Mouse (Mus musculus) monocyte, adult 2 months (primary cell): ENCODE results near the gene Hdac1.

Experiments
- DNase-seq, 2 experiments: peaks; one replicate each; pipeline ENCODE4 v3.0.0; 2022; ENCODE audit warnings: low spot score in 2 of 2, low read depth in 1 of 2

Hdac1 gene

DNA sequence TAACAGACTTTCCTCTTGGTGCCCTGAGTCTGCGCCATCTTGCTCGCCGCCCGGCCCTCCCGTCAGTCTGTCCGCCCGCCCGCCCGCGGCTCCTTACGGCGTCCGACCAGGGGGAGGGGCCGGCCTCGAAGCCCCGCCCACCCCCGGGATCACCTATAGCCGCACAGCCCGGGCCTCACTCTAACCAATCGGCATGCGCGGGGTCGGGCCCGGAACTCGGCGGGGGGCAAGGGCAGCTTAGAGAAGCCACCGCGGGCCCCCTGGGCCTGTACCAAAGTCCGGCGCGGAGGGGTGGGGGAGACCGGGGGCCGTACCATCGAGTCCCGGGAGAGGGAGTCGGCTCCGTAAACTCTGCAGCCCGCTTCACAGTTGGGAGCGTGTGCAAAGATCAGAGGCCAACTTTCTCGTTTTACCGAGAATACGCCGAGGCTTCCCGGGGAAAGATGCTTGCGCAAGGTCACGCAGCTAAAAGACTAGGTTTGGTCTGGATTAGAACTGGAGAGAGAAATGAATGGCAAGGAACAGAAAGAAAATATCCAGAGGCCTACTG, at the start of gene Hdac1:
TSS of gene Hdac1 (minus strand) at position 122 of the 550 bp plus-strand sequence.
- peak; percentile 89 to 91 for DNase-seq

GRCm38 (mm10) chr4:129588865-129589264, 46.4 kb upstream of the Hdac1 start:
- no peak for DNase-seq

- DNase-seq, result no peak
Measured at GRCm38 (mm10) chr4:129586943-129587342, 44.4 kb upstream of the Hdac1 start.

- DNase-seq, result no peak
Measured at GRCm38 (mm10) chr4:129585773-129586172, 43.3 kb upstream of the Hdac1 start.

DNA sequence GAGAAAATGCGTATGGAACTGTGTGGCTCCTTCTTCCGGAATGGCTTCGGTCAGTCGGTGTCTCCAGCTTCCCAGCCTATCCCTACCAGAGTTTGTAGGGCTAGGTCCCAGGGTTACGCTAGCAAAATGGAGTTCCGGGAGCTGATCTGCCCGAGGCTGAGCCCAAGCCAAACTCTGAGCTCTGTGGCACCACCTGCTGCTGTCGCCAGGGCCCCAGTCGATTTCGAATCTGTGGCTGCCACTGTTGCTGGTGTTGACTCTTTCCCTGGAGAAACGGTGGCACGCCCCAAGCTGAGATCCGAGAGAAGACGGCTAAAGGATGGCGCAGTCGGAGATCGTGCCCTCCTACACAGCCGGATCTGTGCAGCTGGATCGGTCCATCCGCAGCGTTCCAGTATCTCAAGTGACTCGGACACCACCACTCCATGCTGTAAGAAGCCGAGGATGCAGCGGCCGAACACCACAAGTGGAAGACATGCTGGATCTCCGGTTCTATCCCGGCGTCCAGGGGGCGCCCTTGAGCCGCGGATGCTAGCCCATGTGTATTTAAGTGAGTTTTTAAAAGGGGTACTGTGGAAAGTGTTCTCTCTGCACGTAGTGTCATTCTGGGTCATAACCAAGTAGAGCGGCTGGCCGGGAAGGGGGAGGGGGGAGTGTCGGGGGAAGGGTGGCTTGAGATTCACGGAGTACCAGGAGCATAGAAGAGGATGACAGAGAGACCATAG, 42.5 kb upstream of the Hdac1 start:
- DNase-seq, result peak; percentile 54 to 74

DNA sequence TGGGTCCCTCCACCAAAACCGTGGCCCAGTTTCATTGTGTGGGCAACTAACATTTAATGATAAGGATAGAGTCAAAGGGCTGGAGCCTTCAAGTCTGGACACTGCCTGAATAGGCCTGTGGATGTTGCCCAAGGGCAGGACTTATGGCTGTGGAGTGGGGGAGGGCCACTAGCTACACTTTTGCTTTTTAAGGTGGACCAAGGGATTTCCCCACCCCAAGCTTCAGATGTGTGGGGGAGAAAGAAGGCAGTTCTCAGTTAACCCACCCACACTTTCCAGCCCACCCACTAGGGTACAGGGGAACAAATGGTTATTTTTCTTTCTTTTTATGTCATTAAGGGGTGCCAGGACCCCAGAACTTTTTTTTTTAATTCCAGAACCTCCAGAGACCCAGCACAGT, 41.9 kb upstream of the Hdac1 start:
- no peak for DNase-seq

- no peak for DNase-seq
Measured at GRCm38 (mm10) chr4:129582251-129582650, 39.7 kb upstream of the Hdac1 start.

GRCm38 (mm10) chr4:129580347-129580746, 37.8 kb upstream of the Hdac1 start:
- no peak for DNase-seq

- DNase-seq, result no peak
Measured at GRCm38 (mm10) chr4:129578466-129578865, 36.0 kb upstream of the Hdac1 start, which contains the start of gene Fam167b. Fam167b (minus strand) TSS chr4:129578549.

DNA sequence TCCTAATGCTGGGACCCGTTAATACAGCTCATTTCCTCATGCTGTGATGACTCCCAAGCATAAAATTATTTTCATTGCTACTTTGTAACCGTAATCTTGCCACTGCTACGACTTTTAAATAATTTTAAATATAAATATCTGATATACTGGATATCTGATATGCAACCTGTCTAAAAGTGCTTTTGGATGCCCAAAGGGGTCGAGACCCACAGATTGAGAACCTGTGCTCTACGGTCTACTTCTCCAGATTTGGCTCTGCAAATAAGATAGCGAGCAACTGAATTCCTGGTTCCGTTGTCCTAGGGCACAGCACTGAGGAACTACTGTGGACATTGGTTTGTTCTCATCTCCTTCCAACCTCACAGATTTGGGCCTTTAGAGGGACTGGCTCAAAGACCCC, 35.2 kb upstream of the Hdac1 start:
- DNase-seq, result no peak

DNA sequence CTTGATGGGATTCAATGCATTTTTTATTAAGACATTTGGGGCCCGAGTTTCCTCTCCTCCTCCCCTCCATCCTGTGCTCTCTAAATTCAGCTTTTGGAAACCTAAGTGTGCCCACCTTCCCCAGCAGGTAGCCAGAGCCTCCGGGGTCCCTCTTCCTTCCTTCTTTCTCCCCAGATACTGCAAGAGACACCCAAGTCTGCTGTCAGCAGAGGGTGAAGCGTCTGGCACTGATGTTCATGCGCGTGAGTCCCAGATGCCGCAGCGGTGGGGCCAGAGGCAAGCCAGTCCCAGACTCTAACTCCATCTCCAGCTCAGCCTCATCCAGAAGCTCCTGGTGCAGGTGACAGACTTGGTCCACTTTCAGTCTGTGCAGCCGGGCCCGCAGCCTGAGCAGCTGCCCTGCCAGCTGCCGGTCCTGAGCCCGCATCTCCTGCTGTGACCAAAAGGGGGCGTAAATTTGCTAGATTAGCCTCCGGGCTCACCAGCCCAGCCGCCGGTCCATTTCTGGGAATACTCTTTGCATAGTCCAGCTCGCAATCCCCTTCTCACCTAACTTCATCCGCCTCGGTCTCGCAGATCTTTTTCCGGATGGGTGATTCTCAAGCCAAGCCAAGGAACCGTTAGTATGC, 34.5 kb upstream of the Hdac1 start:
- peak in 1 of 2 experiments; percentile 35 for DNase-seq

DNA sequence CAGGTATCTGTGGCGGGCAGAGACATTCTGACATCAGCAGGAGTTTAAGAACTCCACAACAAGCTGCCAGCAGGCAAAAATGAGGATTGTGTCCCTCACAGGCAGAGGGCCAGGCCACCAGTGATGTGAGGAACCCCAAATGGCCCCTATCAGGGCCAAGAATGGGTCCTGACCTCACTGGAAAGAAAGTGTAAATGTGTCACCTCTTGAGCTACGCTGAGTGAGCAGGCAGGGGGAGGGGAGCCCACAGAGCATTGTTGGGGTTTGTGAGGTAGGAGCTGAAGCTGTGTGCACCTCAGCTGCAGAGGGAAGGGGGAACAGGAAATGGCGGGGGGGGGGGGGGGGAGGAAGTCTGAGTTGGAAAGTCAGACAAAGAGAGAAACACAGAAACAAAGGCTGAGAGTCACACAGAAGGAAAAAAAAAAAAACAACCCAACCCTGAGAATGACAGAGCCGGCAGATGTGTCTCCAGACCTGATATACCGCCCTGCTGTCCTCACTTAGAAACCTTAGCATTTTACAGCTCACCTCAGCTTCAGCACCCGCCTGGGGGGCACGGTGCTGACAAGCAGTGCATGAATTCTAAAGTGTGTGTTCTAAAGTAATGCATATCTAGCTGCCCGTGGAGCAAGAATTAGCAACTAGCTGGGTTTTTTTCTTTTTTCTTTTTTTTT, 32.8 kb upstream of the Hdac1 start:
- DNase-seq, result no peak

DNA sequence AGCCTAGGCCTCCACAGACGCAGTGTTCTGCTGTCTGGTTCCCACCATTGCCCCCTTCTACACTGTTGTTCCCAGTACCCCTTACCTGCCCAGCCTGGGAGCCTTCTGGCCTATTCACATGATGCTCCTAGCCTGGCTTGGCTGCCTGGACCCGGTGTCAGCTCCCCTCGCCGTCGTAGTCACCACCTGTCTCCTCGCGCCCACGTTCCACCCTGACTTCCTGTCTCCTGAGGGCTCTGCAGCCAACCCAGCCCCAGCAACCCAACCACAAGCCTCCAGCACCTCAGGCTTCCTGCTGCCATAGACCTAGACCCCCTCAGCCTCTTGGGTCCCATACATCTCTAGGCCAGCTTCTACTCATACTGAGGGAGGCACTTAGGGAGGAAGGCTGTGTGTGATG, 30.9 kb upstream of the Hdac1 start, which contains the start of gene Lck:
TSS of gene Lck (minus strand) at position 212 of the 400 bp plus-strand sequence.
- no peak for DNase-seq

DNA sequence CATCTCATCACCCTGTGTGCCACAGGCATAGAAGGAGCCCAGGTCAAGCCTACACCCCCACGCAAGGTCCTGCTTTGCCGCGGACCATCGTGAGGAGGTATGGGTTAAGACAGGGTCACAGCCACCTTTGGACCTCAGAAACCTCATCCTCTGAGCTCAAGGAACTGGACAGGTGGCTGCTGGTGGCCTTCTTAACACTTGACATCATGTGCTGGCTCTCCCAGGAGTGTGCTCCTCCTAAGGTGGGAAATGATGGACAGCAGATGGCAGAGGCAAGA, 30.5 kb upstream of the Hdac1 start:
- no peak for DNase-seq

GRCm38 (mm10) chr4:129572236-129573092, 30.0 kb upstream of the Hdac1 start:
- no peak for DNase-seq

DNA sequence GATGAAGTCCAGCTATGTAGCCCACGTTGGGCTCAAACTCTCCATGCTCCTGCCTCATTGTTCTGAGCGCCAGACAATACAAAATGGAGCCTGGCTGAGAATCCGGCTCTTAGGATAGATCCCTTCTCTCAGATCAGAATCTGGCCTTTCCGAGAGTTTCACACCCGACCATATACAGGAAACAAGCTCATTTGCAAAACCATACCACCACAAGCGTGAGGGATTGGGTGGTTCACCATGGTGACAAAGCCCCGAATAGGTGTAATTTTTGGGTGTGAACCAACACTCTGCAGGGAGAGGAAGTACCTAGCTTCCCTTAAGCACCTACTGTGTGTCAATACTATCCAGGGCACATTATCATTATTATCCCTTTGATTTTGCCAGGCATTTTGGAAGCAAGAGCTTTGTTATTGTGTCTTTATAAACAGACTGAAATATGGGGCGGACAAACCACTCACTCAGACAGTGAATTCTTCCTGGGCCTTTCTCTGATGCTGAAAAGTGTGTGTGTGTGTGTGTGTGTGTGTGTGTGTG, 29.1 kb upstream of the Hdac1 start:
- no peak for DNase-seq

DNA sequence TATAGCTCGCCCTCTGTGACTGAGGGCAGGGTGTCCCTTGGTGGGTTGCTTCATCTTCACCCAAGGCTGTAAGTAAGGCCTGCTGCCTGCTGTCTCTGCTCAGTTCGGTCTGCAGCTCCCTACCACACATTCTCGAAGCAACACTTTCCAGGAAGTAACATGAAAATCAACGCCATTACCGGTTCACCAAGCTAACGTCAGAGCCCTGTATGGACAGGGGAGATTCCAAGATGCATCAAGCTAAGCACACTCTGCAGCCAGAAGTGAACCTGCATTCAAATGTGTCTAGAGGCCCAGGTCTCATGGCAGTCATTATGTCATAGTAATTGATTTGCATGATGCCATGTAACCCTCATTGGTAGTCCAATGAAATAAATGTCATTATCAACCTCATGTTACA, 27.5 kb upstream of the Hdac1 start:
- no peak for DNase-seq

DNA sequence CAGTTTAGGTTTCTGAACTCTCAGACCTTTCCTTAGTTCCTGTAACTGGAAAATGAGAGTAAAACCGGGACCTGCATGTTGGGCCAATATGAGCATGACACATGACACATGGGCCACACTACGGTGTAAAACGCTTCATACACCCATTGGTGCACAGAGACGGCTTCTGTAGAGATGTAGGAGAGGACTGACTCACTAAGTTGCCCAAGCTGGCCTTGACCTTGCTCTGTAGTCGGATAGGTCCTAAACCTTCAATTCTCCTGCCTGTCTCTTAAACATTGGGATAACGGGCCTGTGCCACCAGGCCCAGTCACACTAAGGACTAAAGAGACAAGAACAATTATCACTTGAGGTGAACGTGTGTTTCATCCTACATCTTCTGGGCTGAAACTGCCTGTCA, 25.9 kb upstream of the Hdac1 start:
- DNase-seq, result no peak

GRCm38 (mm10) chr4:129565139-129565538, 22.6 kb upstream of the Hdac1 start:
- DNase-seq, result no peak

- DNase-seq, result no peak
Measured at GRCm38 (mm10) chr4:129563718-129564117, 21.2 kb upstream of the Hdac1 start.

- DNase-seq, result no peak
Measured at GRCm38 (mm10) chr4:129561184-129561583, 18.7 kb upstream of the Hdac1 start.
